Mouse (Mus musculus) forebrain, postnatal 0 days (tissue): ENCODE results near the gene Nlk. TPM values are rescaled to one million over a fixed set of nuclear protein-coding genes. Genes with fewer than 3 reads are reported as not detected.

Experiments used
- ATAC-seq: fragments of 200-750 bp; cut with Nextera tagmentation; 2 replicates; pipeline ENCODE4 v1.8.0; 2017; ENCODE audit warnings: mild to moderate bottlenecking, moderate library complexity
- DNase-seq: peaks from one replicate; pipeline ENCODE4 v3.0.0-alpha.2; 2015
- H3K27ac ChIP-seq: fragments of 300-500 bp; sonication (generic); 2 replicates; pipeline ENCODE4 v1.5.1; 2014; ENCODE audit warnings: low read depth, mild to moderate bottlenecking, antibody characterized with exemption, low read length, moderate library complexity, mixed read lengths
- H3K27me3 ChIP-seq: fragments of 300-500 bp; sonication (generic); 2 replicates; pipeline ENCODE4 v1.6.1; 2014; ENCODE audit warnings: mild to moderate bottlenecking, low read length, mixed read lengths; ENCODE audit not compliant: insufficient read depth
- H3K36me3 ChIP-seq: fragments of 300-500 bp; sonication (generic); 2 replicates; pipeline ENCODE4 v1.6.1; 2014; ENCODE audit warnings: mild to moderate bottlenecking, moderate library complexity; ENCODE audit not compliant: insufficient read depth
- H3K4me1 ChIP-seq: fragments of 300-500 bp; sonication (generic); 2 replicates; pipeline ENCODE4 v1.6.1; 2014; ENCODE audit warnings: antibody characterized with exemption; ENCODE audit not compliant: insufficient read depth
- H3K4me2 ChIP-seq: fragments of 300-500 bp; sonication (generic); 2 replicates; pipeline ENCODE4 v1.6.1; 2014; ENCODE audit warnings: low read depth, mild to moderate bottlenecking, moderate library complexity
- H3K4me3 ChIP-seq: fragments of 300-500 bp; sonication (generic); 2 replicates; pipeline ENCODE4 v1.5.1; 2014; ENCODE audit warnings: low read depth, low read length, mixed read lengths
- H3K9ac ChIP-seq: fragments of 300-500 bp; sonication (generic); 2 replicates; pipeline ENCODE4 v1.6.1; 2014; ENCODE audit warnings: mild to moderate bottlenecking
- H3K9me3 ChIP-seq: fragments of 300-500 bp; sonication (generic); 2 replicates; pipeline ENCODE4 v1.6.1; 2016; ENCODE audit warnings: low read length
- CTCF ChIP-seq: sonication (generic); IDR thresholded peaks from 2 replicates; pipeline ENCODE4 v1.5.1; 2016; ENCODE audit warnings: antibody characterized with exemption, control low read depth, low read depth
- WGBS: fragments of 180-500 bp; shearing (Covaris S2); extraction: QIAGEN DNeasy Blood & Tissue Kit; methylation state at CpG from one replicate; pipeline ENCODE4 v1.1.7; 2014; 5-methylcytosine and 5-hydroxymethylcytosine counted together
- polyA plus RNA-seq: library from polyadenylated mRNA; unstranded; fragments of >200 nt; fragmentation: Nextera tagmentation; extraction: Ambion mirVana; gene quantifications from 2 replicates; pipeline ENCODE4 v1.2.1, GENCODE M21; 2015
- total RNA-seq: library from RNA; depleted of rRNA; stranded (reverse); fragments of >200 nt; gene quantifications from 2 replicates; pipeline ENCODE4 v1.2.3, GENCODE M21; 2014; rRNA removed

Gene Nlk
- total RNA-seq: 43.1 and 43.2 TPM in 2 replicates
- polyA plus RNA-seq: 26.0 and 27.8 TPM in 2 replicates

GRCm38 (mm10) chr11:78696777-78697752 is at the start of gene Nlk:
Gene Nlk (minus strand): TSS chr11:78697373.
- Histone ChIP-seq H3K4me3 (peak within 1 kb of the TSS; percentile 69), H3K27ac (peak within 1 kb of the TSS; percentile 82), H3K27me3 (no peaks in the 10 kb centered on the region), H3K9me3 (no peaks in the 10 kb centered on the region), H3K36me3 (no peaks in the 10 kb centered on the region), H3K9ac (peak within 1 kb of the TSS; percentile 76), H3K4me1 (peaks cover 22% of the 10 kb centered on the region), H3K4me2 (peak within 1 kb of the TSS; percentile 58)
- 1% methylated on average over 42 of the region's 65 CpGs for WGBS
- DNase-seq (peak; percentile 98), ATAC-seq (peak; percentile 97)
- no peak for TF ChIP-seq CTCF

GRCm38 (mm10) chr11:78746264-78746663 is 49.1 kb upstream of the Nlk start:
- no peak for TF ChIP-seq CTCF
- Histone ChIP-seq H3K36me3 (no peaks in the 10 kb centered on the region), H3K9ac (no peak overlapping the region), H3K4me1 (peaks cover 8% of the 10 kb centered on the region), H3K4me2 (no peak overlapping the region), H3K27ac (no peak overlapping the region), H3K27me3 (no peaks in the 10 kb centered on the region), H3K4me3 (no peak overlapping the region), H3K9me3 (no peaks in the 10 kb centered on the region)
- DNase-seq (no peak), ATAC-seq (no peak)
- 89% methylated on average over 7 of the region's 7 CpGs for WGBS

GRCm38 (mm10) chr11:78745475-78745874 is 48.3 kb upstream of the Nlk start:
- peak; percentile 42 for ATAC-seq
- no peak overlapping the region for H3K9ac ChIP-seq

GRCm38 (mm10) chr11:78742461-78742860 is 45.3 kb upstream of the Nlk start:
- TF ChIP-seq CTCF: no peak
- ATAC-seq: no peak
- WGBS: 41% methylated on average over 3 of the region's 3 CpGs

More at GRCm38 (mm10) chr11:78745475-78745874, 48.3 kb upstream of the Nlk start:
- H3K36me3 ChIP-seq: no peaks in the 10 kb centered on the region
- H3K4me3 ChIP-seq: no peak overlapping the region
- peaks cover 1% of the 10 kb centered on the region for H3K4me1 ChIP-seq
- H3K4me2 ChIP-seq: no peak overlapping the region
- no peak for TF ChIP-seq CTCF
- DNase-seq: no peak
- no peaks in the 10 kb centered on the region for H3K9me3 ChIP-seq
- H3K27me3 ChIP-seq: no peaks in the 10 kb centered on the region
- H3K27ac ChIP-seq: no peak overlapping the region
- WGBS: 53% methylated on average over 4 of the region's 4 CpGs

GRCm38 (mm10) chr11:78741958-78742357 is 44.8 kb upstream of the Nlk start:
- peak; percentile 63 for DNase-seq
- 11% methylated on average over 7 of the region's 7 CpGs for WGBS
- Histone ChIP-seq H3K9me3 (no peaks in the 10 kb centered on the region), H3K4me2 (no peak overlapping the region), H3K36me3 (no peaks in the 10 kb centered on the region), H3K4me1 (no peaks in the 10 kb centered on the region), H3K27me3 (no peaks in the 10 kb centered on the region), H3K27ac (no peak overlapping the region), H3K9ac (no peak overlapping the region), H3K4me3 (no peak overlapping the region)
- peak; percentile 55; the same call in 1 of the 2 replicates for ATAC-seq
- TF ChIP-seq CTCF: no peak

More at GRCm38 (mm10) chr11:78742461-78742860, 45.3 kb upstream of the Nlk start:
- Histone ChIP-seq H3K9me3 (no peaks in the 10 kb centered on the region), H3K9ac (no peak overlapping the region), H3K4me2 (no peak overlapping the region), H3K4me3 (no peak overlapping the region), H3K4me1 (no peaks in the 10 kb centered on the region), H3K36me3 (no peaks in the 10 kb centered on the region), H3K27me3 (no peaks in the 10 kb centered on the region), H3K27ac (no peak overlapping the region)
- DNase-seq: no peak

- no peak overlapping the region for H3K27ac ChIP-seq
- H3K4me3 ChIP-seq: no peak overlapping the region
- H3K9me3 ChIP-seq: no peaks in the 10 kb centered on the region
- no peak for ATAC-seq
- H3K36me3 ChIP-seq: no peaks in the 10 kb centered on the region
- H3K9ac ChIP-seq: no peak overlapping the region
- no peak overlapping the region for H3K4me2 ChIP-seq
- no peak for TF ChIP-seq CTCF
- no peaks in the 10 kb centered on the region for H3K27me3 ChIP-seq
- DNase-seq: no peak
- H3K4me1 ChIP-seq: no peaks in the 10 kb centered on the region
Observed at GRCm38 (mm10) chr11:78739361-78739760, 42.2 kb upstream of the Nlk start.

- H3K9ac ChIP-seq: no peak overlapping the region
- H3K27me3 ChIP-seq: no peaks in the 10 kb centered on the region
- ATAC-seq (peak; percentile 45; the same call in 1 of the 2 replicates), DNase-seq (no peak)
- H3K9me3 ChIP-seq: no peaks in the 10 kb centered on the region
- TF ChIP-seq CTCF: no peak
- WGBS: 27% methylated on average over 3 of the region's 3 CpGs
- no peak overlapping the region for H3K4me3 ChIP-seq
- no peaks in the 10 kb centered on the region for H3K36me3 ChIP-seq
- H3K4me1 ChIP-seq: no peaks in the 10 kb centered on the region
- no peak overlapping the region for H3K4me2 ChIP-seq
- no peak overlapping the region for H3K27ac ChIP-seq
Observed at GRCm38 (mm10) chr11:78736877-78737408, 39.8 kb upstream of the Nlk start.
